Mouse (Mus musculus) midbrain, embryonic 14.5 days (tissue): ENCODE data around the gene Lats2. TPM values are rescaled to one million over a fixed set of nuclear protein-coding genes. Genes with fewer than 3 reads are reported as not detected.

ENCODE experiments used
- ATAC-seq: fragments of 200-750 bp; cut with Nextera tagmentation; 2 replicates; pipeline ENCODE4 v1.8.0; 2017; ENCODE audit warnings: moderate number of reproducible peaks, moderate library complexity; ENCODE audit not compliant: low FRiP score, low TSS enrichment
- DNase-seq: peaks from one replicate; pipeline ENCODE4 v3.0.0-alpha.2; 2015
- H3K27ac ChIP-seq: fragments of 300-500 bp; sonication (generic); replicated peaks from 2 replicates; pipeline ENCODE4 v1.5.1; 2014; ENCODE audit warnings: mild to moderate bottlenecking, low read depth, low read length, moderate library complexity
- H3K27me3 ChIP-seq: fragments of 300-500 bp; sonication (generic); 2 replicates; pipeline ENCODE4 v1.6.1; 2014; ENCODE audit warnings: low read length, control low read depth, mixed read lengths; ENCODE audit not compliant: control insufficient read depth, insufficient read depth
- H3K36me3 ChIP-seq: fragments of 300-500 bp; sonication (generic); 2 replicates; pipeline ENCODE4 v1.6.1; 2014; ENCODE audit warnings: low read length, control low read depth; ENCODE audit not compliant: control insufficient read depth, insufficient read depth
- H3K4me1 ChIP-seq: fragments of 300-500 bp; sonication (generic); 2 replicates; pipeline ENCODE4 v1.6.1; 2014; ENCODE audit warnings: mild to moderate bottlenecking, antibody characterized with exemption, low read length, control low read depth; ENCODE audit not compliant: control insufficient read depth, insufficient read depth
- H3K4me2 ChIP-seq: fragments of 300-500 bp; sonication (generic); 2 replicates; pipeline ENCODE4 v1.6.1; 2014; ENCODE audit warnings: mild to moderate bottlenecking, low read length, moderate library complexity
- H3K4me3 ChIP-seq: fragments of 300-500 bp; sonication (generic); replicated peaks from 2 replicates; pipeline ENCODE4 v1.5.1; 2014; ENCODE audit warnings: low read depth, low read length
- H3K9ac ChIP-seq: fragments of 300-500 bp; sonication (generic); replicated peaks from 2 replicates; pipeline ENCODE4 v1.6.1; 2014; ENCODE audit warnings: mild to moderate bottlenecking, low read length, moderate library complexity
- H3K9me3 ChIP-seq: fragments of 300-500 bp; sonication (generic); 2 replicates; pipeline ENCODE4 v1.6.1; 2016; ENCODE audit warnings: low read length, control low read depth, mixed read lengths; ENCODE audit not compliant: control insufficient read depth
- WGBS: fragments of 180-500 bp; shearing (Covaris S2); extraction: QIAGEN DNeasy Blood & Tissue Kit; methylation state at CpG from one replicate; pipeline ENCODE4 v1.1.7; 2014; 5-methylcytosine and 5-hydroxymethylcytosine counted together
- polyA plus RNA-seq: library from polyadenylated mRNA; unstranded; fragments of >200 nt; fragmentation: Nextera tagmentation; extraction: Ambion mirVana; gene quantifications from 2 replicates; pipeline ENCODE4 v1.2.1, GENCODE M21; 2014

Lats2 gene
- polyA plus RNA-seq, 1 experiment from 2014 or later: 7.1 TPM

DNA sequence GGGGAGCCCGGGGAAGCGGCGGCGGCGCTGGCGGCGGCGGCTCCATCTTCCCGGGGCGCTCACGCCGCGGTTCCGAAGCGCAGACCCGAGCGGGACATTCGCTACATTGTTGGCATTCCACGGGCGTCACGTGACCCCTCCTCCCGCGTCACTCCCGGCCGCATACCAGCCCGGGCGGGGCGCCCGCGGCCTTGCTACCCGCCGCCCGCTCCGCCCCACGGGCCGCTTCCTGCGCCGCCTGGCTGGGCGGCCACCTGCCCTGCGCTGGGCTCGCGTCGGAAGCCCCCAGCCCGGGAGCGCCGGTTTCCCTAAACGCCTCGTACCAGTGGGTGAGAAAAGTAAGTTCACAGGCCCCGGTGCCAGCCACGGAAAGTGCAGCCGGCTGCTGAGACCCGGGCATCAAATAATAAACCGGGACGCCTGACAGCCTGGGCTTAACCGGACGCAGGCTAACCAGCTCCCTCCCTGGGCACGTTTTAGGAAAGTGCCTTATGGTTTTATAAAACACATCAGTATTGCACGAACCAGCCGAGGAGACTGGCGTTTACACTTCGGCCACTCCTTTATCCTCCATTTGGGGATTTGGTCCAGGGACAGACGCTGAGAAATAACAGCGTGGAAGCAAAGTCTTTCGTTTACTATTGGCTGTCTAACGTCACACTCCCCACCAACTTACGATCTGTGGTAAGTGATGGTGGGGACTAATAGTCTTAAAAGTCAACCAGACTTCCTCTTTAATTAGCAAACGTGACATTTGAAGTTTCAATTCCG, 12.0 kb downstream of the Lats2 start, which contains the start of gene Gm49361:
Gene Gm49361 (minus strand): TSS at position 103 of the 771 bp plus-strand sequence.
- DNase-seq: peak; percentile 89
- Histone ChIP-seq H3K4me2 (peak within 1 kb of the TSS; percentile 92), H3K36me3 (no peaks in the 10 kb centered on the region), H3K27me3 (no peaks in the 10 kb centered on the region; the same call in 1 of the 2 replicates), H3K4me1 (peaks cover 18% of the 10 kb centered on the region; the same call in 1 of the 2 replicates), H3K9ac (peak within 1 kb of the TSS; percentile 81), H3K9me3 (no peaks in the 10 kb centered on the region), H3K4me3 (peak within 1 kb of the TSS; percentile 91), H3K27ac (peak within 1 kb of the TSS; percentile 78)
- peak; percentile 90 for ATAC-seq
- under 1% methylated on average over 67 of the region's 68 CpGs for WGBS

- H3K27me3 ChIP-seq: no peaks in the 10 kb centered on the region; the same call in 1 of the 2 replicates
- peak; percentile 67 for DNase-seq
- peaks cover 18% of the 10 kb centered on the region; the same call in 1 of the 2 replicates for H3K4me1 ChIP-seq
- H3K36me3 ChIP-seq: no peaks in the 10 kb centered on the region
- WGBS: under 1% methylated on average over 81 of the region's 103 CpGs
- peak; percentile 59 for ATAC-seq
- no peaks in the 10 kb centered on the region for H3K9me3 ChIP-seq
- peak overlapping the region; percentile 91 for H3K4me3 ChIP-seq
- H3K4me2 ChIP-seq: peak overlapping the region; percentile 92
- H3K9ac ChIP-seq: peak overlapping the region; percentile 81
- peak overlapping the region; percentile 78 for H3K27ac ChIP-seq
Measured at GRCm38 (mm10) chr14:57745291-57745969, 12.8 kb downstream of the Lats2 start.

DNA sequence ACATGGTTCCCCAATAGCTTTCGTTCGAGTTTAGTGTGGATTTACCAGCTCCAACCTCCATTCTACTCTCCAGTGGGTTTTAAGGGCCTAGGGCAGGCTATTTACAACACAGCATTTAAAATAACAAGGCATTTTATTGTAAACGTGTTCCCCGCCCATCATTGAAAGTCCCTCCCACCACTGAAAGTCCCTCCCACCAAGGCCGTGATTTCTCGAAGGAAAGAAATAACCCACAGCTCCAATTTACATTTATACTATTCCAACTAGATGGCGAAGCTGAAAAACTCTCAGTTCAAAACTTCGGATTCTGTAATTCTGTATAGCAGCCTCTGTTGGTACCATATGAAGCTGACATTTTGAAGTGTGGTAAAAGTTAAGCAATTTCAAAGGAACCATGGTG, 13.6 kb downstream of the Lats2 start:
- Histone ChIP-seq H3K9ac (no peak overlapping the region), H3K27ac (no peak overlapping the region), H3K9me3 (no peaks in the 10 kb centered on the region), H3K4me3 (peak overlapping the region; percentile 91), H3K4me2 (peak overlapping the region; percentile 92), H3K27me3 (no peaks in the 10 kb centered on the region; the same call in 1 of the 2 replicates), H3K36me3 (no peaks in the 10 kb centered on the region), H3K4me1 (peaks cover 18% of the 10 kb centered on the region; the same call in 1 of the 2 replicates)
- WGBS: 1% methylated on average over 8 of the region's 8 CpGs
- DNase-seq (peak; percentile 49), ATAC-seq (no peak)

GRCm38 (mm10) chr14:57740651-57741050, 17.5 kb downstream of the Lats2 start:
- ATAC-seq (no peak), DNase-seq (no peak)
- H3K27me3 ChIP-seq: no peaks in the 10 kb centered on the region
- 82% methylated on average over 8 of the region's 8 CpGs for WGBS
- no peak overlapping the region for H3K4me2 ChIP-seq
- peaks cover 14% of the 10 kb centered on the region; the same call in 1 of the 2 replicates for H3K4me1 ChIP-seq
- no peak overlapping the region for H3K4me3 ChIP-seq
- no peak overlapping the region for H3K27ac ChIP-seq
- no peaks in the 10 kb centered on the region for H3K36me3 ChIP-seq
- no peak overlapping the region for H3K9ac ChIP-seq
- H3K9me3 ChIP-seq: no peaks in the 10 kb centered on the region

DNA sequence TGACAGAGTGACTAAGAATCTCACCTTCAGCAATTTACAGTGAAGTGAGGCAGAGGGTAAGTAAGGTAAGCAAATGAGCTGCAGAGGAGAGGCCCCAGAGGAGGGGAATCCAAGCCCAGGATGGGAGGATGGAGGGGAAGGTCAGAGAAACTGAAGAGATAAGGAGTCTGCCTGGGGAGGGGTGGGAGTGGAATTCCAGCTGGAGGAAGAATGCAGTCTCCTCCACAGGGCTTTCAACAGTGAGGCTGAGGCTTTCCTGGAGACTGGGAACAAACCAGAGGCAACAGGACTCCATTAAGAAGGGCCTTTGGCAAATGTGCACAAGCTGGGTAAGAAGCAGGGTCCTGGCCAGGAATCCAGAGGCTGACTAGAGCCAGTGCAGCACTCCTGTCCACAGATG, 21.1 kb downstream of the Lats2 start:
- no peak overlapping the region for H3K27ac ChIP-seq
- no peak for ATAC-seq
- no peaks in the 10 kb centered on the region for H3K36me3 ChIP-seq

GRCm38 (mm10) chr14:57736141-57736540, 22.0 kb downstream of the Lats2 start:
- H3K36me3 ChIP-seq: no peaks in the 10 kb centered on the region
- no peak for DNase-seq
- ATAC-seq: no peak
- no peak overlapping the region for H3K9ac ChIP-seq
- no peak overlapping the region for H3K4me3 ChIP-seq
- no peaks in the 10 kb centered on the region for H3K9me3 ChIP-seq
- no peak overlapping the region for H3K4me2 ChIP-seq
- H3K4me1 ChIP-seq: 0 out of 2 replicates have a peak, but pooled peaks cover 2% of the 10 kb centered on the region
- H3K27me3 ChIP-seq: no peaks in the 10 kb centered on the region
- WGBS: 80% methylated on average over 4 of the region's 4 CpGs
- no peak overlapping the region for H3K27ac ChIP-seq

More for the DNA sequence above, 21.1 kb downstream of the Lats2 start:
- Histone ChIP-seq H3K9me3 (no peaks in the 10 kb centered on the region), H3K4me1 (no peaks in the 10 kb centered on the region), H3K27me3 (no peaks in the 10 kb centered on the region), H3K4me2 (no peak overlapping the region), H3K9ac (no peak overlapping the region), H3K4me3 (no peak overlapping the region)
- no peak for DNase-seq

DNA sequence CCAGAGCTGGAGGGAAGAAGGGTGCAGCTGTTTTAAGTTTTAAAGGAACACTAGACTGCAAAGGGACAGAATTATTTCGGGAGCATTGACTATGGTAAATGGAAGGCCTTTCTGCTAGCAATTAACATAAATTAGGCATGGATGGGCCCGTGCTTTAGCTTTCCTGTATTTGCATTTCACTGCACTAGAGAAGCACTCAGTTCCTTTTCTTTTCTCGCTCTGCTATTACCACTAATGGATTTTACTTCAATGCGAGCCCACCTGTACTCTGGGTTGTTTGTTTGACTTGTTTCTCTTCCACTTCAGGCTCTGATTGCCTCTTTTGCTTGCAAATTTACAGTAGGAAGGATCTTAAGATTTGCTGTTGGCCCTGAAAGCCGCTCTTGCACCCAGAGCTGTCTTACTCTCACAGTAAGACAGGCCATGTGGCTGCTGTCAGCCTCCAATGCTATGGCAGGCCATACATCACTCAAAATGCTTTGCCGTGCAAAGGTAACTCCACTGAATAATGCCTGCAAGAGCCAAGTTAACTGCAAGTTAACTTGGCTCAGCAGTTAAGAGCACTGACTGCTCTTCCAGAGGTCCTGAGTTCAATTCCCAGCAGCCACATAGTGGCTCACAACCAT, 25.4 kb downstream of the Lats2 start:
- Histone ChIP-seq H3K9ac (no peak overlapping the region), H3K9me3 (no peaks in the 10 kb centered on the region), H3K4me3 (no peak overlapping the region), H3K27ac (no peak overlapping the region), H3K27me3 (no peaks in the 10 kb centered on the region), H3K4me1 (0 out of 2 replicates have a peak, but pooled peaks cover 7% of the 10 kb centered on the region), H3K4me2 (no peak overlapping the region), H3K36me3 (no peaks in the 10 kb centered on the region)
- WGBS: 41% methylated on average over 6 of the region's 6 CpGs
- DNase-seq (peak; percentile 23), ATAC-seq (no peak)

DNA sequence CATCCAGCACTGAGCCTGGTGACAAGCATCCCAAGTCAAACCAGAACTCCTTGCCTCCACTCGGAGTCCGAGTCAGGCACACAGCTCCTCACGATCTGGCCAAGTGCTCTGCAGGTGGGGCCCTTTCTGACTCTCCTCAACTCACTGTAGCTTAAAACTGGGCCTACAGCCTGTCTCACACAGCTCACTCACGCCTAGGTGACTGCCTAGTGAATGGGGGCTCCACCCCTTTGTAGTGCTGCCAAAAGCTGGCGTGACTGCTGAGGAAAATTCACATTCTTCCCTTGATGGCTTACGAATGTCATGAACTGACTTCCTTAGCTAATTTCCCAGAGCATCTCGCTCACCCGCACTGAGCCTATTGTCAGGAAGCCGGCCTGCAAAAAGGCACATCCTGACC, 27.7 kb downstream of the Lats2 start:
- Histone ChIP-seq H3K4me3 (no peak overlapping the region), H3K36me3 (no peaks in the 10 kb centered on the region), H3K27me3 (no peaks in the 10 kb centered on the region), H3K9ac (0 out of 2 replicates have a peak overlapping the region, but pooled peaks have one; percentile 23), H3K4me2 (no peak overlapping the region), H3K9me3 (no peaks in the 10 kb centered on the region), H3K4me1 (0 out of 2 replicates have a peak, but pooled peaks cover 7% of the 10 kb centered on the region), H3K27ac (peak overlapping the region; percentile 41; the same call in 1 of the 2 replicates)
- no peak for ATAC-seq
- peak; percentile 58 for DNase-seq
- WGBS: 31% methylated on average over 9 of the region's 9 CpGs
